Mouse (Mus musculus) activated CD4-positive, CD25-positive, alpha-beta regulatory T cell (primary cell): ENCODE measurements around the gene Gpr88. TPM values are rescaled to one million over a fixed set of nuclear protein-coding genes. Genes with fewer than 3 reads are reported as not detected.

Source experiments
- polyA plus RNA-seq, 2 experiments: library from polyadenylated mRNA; unstranded; fragments of 100-300 nt; shearing (Covaris generic); gene quantifications; one replicate each; pipeline ENCODE4 v1.2.1; 2017

Gpr88 gene
- polyA plus RNA-seq, result not detected

GRCm38 (mm10) chr3:116253077-116253531, at the start of gene Gpr88:
TSS of gene Gpr88 (minus strand) at chr3:116253503.

Other genes starting within 250 kb of the Gpr88 start
- 10 to 100 TPM; 59.0 to 72.9 TPM for gene Slc30a7, start 246.1 kb downstream of the Gpr88 start, polyA plus RNA-seq
- gene Extl2, start 246.0 kb downstream of the Gpr88 start, polyA plus RNA-seq, result 10 to 100 TPM in 1 of 2 experiments, 1 to 10 TPM in 1; 4.6 to 10.8 TPM
- gene Vcam1, start 123.8 kb downstream of the Gpr88 start, polyA plus RNA-seq, result 10 to 100 TPM in 1 of 2 experiments, 1 to 10 TPM in 1; 6.6 to 24.2 TPM
- gene Cdc14a, start 170.5 kb upstream of the Gpr88 start, polyA plus RNA-seq, result 10 to 100 TPM; 24.7 to 27.3 TPM